Mouse (Mus musculus): ENCODE measurements at regions not wholly inside any gene's neighbourhood (a gene's known extent, or its start where the extent isn't known, plus 50 kb on each side); places are given as distances from the start of the nearest gene placed in this dataset.

DNA sequence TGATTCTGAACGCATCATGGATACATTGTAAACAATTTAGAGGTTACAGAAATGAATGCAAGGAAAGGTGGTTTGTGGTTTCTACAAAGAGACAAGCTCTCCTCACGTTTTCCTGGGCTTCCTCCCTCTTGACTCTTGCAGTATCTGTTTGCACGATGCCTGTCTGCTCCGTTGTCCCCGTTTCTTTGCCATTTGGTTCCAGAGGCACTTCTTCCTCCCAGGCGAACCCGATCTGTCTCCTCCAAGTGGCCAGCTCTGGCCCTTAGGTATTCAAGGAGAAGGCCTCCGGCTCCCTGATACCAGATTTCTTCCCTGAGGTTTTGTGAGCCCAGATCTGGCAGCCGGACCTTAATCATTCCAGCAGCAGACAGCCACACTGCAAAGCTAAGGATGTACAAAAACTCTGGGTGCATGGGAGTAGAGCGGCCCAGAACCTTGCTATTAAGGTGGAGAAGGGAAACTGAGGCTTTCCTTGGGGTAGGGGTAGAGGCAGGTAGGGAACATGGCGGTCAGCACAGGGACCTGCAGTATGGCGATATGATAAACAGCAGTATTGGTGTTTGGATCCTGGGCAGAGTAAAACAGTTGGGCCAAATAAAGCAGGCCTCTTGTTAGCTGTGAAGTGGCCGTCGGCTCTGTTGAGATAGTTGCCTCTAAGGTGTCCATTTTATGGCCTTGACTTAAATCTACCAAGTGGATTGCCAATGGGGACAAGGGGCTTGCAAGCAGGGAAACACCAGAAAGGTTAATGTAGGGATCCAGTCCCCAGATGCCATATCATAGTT lies 76.0 kb upstream of the Wnt7b start:
- TF ChIP-seq EP300 (optimal IDR thresholded peaks at IDR 0.05) (no peak), CTCF (IDR thresholded peaks at IDR 0.05; ENCODE audit: low read depth) (no peak)
